Mouse (Mus musculus) embryonic fibroblast, embryonic 13.5 days (primary cell): ENCODE measurements around the gene Ccdc85b. TPM values are rescaled to one million over a fixed set of nuclear protein-coding genes. Genes with fewer than 3 reads are reported as not detected.
"Not testable (repeated sequence)": the region's sequence is repeated elsewhere in the genome, so short reads cannot be mapped to it uniquely, and the experiment has no call there.

Experiments
- H3K27ac ChIP-seq: 2 replicates; pipeline ENCODE4 v1.5.1; 2012; ENCODE audit warnings: low read length, control low read depth, inconsistent platforms; ENCODE audit not compliant: insufficient read depth
- H3K4me1 ChIP-seq: 2 replicates; pipeline ENCODE4 v1.6.1; 2011; ENCODE audit warnings: low read length; ENCODE audit not compliant: control insufficient read depth, insufficient read depth
- H3K4me3 ChIP-seq: 2 replicates; pipeline ENCODE4 v1.5.1; 2011; ENCODE audit warnings: mild to moderate bottlenecking, control low read depth, low read length; ENCODE audit not compliant: insufficient read depth
- CTCF ChIP-seq: IDR thresholded peaks from 2 replicates; pipeline ENCODE4 v1.5.1; 2011; ENCODE audit warnings: mild to moderate bottlenecking, control low read depth, low read length, moderate library complexity, borderline replicate concordance; ENCODE audit not compliant: insufficient read depth
- POLR2A ChIP-seq: IDR thresholded peaks from 2 replicates; pipeline ENCODE4 v1.6.1; 2011; ENCODE audit warnings: low read depth, mild to moderate bottlenecking, control low read depth, low read length, moderate library complexity
- polyA plus RNA-seq: library from polyadenylated mRNA; stranded (reverse); fragments of >200 nt; gene quantifications from 2 replicates; pipeline ENCODE4 v1.2.4, GENCODE M21; 2011; ENCODE audit warnings: low read depth; ENCODE audit not compliant: missing spikeins, insufficient read length

The Ccdc85b gene
- polyA plus RNA-seq, 1 experiment: 3.0 TPM

DNA sequence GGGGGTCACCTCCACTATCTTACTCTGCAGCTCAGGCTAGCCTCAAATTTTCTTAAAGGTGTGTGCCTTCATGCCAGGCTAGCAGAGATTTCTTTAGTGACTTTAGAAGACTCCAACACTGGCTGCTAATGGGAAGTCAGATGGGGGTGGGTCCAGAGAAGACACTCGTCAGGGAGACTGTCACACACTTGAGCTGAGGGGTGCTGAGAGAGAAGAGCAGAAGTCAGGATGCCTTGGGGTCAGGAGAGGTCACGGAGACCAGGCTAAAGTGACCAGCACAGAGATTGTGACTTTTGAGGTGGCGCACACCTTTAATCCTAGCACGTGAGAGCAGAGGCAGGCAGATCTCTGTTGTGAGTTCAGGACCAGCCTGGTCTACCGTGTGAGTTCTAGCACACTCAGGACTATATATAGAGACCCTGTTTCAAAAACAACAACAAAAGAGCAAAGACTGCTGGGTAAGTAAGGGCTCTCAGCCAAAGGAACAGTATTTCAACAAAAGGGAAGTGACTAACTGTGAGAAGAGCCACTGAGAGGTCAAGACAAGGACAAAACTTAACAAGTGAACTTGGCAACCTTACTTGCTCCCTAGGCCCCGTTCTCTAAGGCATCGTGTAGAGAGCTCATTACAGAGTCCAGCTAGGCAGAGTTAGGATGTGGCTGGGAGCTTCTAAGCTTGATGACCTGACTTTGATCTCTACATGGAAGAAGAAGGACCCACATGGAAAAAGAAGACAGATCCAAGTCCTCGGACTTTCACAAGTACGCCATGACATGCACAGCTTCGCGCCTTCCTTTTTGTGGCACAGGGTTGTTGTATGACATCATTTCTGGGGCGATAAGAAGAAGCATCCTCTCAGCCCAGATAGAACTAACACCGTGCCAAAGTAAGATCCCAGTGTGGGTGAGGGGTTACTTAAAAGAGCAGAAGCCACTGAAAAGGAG is 49.4 kb downstream of the Ccdc85b start:
- H3K27ac ChIP-seq: no peak overlapping the region
- TF ChIP-seq CTCF: no peak
- no peak overlapping the region for H3K4me3 ChIP-seq
- H3K4me1 ChIP-seq: peaks cover 4% of the 10 kb centered on the region; the same call in 1 of the 2 replicates

DNA sequence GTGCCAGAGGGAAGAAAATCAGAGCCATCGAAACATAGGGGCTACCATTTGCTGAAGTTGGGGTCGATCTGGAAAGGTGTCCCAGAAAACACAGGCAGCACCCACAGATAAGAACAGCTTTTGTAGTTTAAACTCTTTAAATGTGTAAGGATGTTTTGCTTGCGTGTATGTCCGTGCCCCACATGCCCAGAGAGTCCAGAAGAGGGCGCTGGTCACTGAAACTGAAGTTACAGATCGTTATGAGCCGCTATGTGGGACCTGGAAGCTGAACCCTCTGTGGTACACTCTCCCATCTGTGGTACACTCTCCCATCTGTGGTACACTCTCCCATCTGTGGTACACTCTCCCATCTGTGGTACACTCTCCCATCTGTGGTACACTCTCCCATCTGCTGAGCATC is 50.6 kb downstream of the Ccdc85b start:
- Histone ChIP-seq H3K27ac (peak overlapping the region; percentile 66), H3K4me3 (peak overlapping the region; percentile 65), H3K4me1 (peaks cover 4% of the 10 kb centered on the region; the same call in 1 of the 2 replicates)
- no peak for TF ChIP-seq POLR2A
- TF ChIP-seq CTCF: peak; percentile 57; the same call in 1 of the 2 replicates

DNA sequence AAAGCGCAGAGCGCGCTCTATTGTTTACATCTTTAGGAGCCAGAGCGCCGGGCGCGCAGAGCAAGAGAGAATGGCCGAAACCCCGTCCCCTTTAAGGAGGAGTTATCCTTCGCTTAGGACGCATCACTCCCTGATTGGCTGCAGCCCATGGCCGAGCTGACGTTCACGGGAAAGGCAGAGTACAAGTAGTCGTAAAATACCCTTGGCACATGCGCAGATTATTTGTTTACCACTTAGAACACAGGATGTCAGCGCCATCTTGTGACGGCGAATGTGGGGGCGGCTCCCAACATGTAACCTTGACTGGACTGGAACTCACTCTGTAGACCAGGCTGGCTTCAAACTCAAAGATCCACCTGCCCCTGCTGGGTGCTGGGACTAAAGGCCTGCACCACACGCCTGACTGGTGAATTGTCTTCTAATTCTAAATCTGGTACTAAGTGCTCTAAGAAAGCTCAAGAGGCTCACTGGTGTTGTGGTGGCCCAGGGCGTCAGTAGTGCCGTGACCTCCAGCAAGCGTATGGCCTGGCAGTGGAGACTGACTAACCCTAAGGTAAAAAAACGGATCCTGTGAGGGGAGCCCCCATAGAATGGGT is 51.1 kb downstream of the Ccdc85b start:
- Histone ChIP-seq H3K27ac (peak overlapping the region; percentile 66), H3K4me3 (peak overlapping the region; percentile 65)
- peak; percentile 46; the same call in 1 of the 2 replicates for TF ChIP-seq POLR2A
- H3K4me1 ChIP-seq: not testable (repeated sequence)

DNA sequence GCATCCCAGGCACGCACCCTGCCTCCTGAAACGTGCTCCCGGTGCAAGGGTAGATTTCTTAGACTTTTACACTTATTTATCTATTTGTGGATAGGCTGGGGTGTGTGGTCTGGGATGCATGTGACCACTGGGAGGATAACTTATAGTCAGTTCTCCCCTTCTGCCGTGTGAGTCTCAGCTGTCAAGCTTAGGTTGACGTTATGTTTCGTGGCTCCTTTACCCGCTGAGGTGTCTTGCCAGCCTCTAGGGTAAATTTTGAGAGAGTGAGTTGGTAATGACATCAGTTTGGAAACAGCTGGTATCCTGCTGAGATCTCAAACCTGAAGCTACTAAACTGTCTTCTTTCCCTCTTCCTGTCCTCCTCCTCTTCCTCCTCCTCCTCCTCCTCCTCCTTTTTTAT is 51.8 kb downstream of the Ccdc85b start:
- H3K4me3 ChIP-seq: peak overlapping the region; percentile 40
- H3K4me1 ChIP-seq: peaks cover 4% of the 10 kb centered on the region; the same call in 1 of the 2 replicates
- H3K27ac ChIP-seq: no peak overlapping the region
- no peak for TF ChIP-seq POLR2A
- no peak for TF ChIP-seq CTCF

Other genes with a start within 250 kb of the Ccdc85b start
- 23.3 and 23.5 TPM in 2 replicates for gene Pacs1, start 184.8 kb downstream of the Ccdc85b start, polyA plus RNA-seq
- gene Sf3b2, start 162.4 kb downstream of the Ccdc85b start, polyA plus RNA-seq: 126 and 140 TPM in 2 replicates
- gene Gal3st3, start 159.6 kb downstream of the Ccdc85b start, polyA plus RNA-seq: 0.20 and 0.35 TPM in 2 replicates
- gene Catsper1, start 122.2 kb downstream of the Ccdc85b start, polyA plus RNA-seq: not detected in 2 replicates
- gene Cst6, start 108.3 kb downstream of the Ccdc85b start, polyA plus RNA-seq: 2.6 and 7.3 TPM in 2 replicates
- gene Eif1ad, start 91.2 kb downstream of the Ccdc85b start, polyA plus RNA-seq: 19.5 and 26.6 TPM in 2 replicates
- gene Banf1, start 90.7 kb downstream of the Ccdc85b start, polyA plus RNA-seq: 149 and 154 TPM in 2 replicates
- 34.7 and 35.3 TPM in 2 replicates for gene Sart1, start 69.2 kb downstream of the Ccdc85b start, polyA plus RNA-seq
- gene Tsga10ip, start 55.4 kb downstream of the Ccdc85b start, polyA plus RNA-seq: not detected in 2 replicates
- gene Drap1, start 32.9 kb downstream of the Ccdc85b start, polyA plus RNA-seq: 152 and 169 TPM in 2 replicates
- 47.2 and 48.3 TPM in 2 replicates for gene AI837181, start 32.8 kb downstream of the Ccdc85b start, polyA plus RNA-seq
- gene Fosl1, start 10.3 kb downstream of the Ccdc85b start, polyA plus RNA-seq: 13.4 and 35.0 TPM in 2 replicates
- 53.1 and 66.3 TPM in 2 replicates for gene Fibp, start 2.7 kb upstream of the Ccdc85b start, polyA plus RNA-seq
- 0.76 and 1.0 TPM in 2 replicates for gene Ctsw, start 10.6 kb upstream of the Ccdc85b start, polyA plus RNA-seq
- gene Efemp2, start 16.1 kb upstream of the Ccdc85b start, polyA plus RNA-seq: 368 and 420 TPM in 2 replicates
- gene Mus81, start 30.5 kb upstream of the Ccdc85b start, polyA plus RNA-seq: 21.8 and 27.1 TPM in 2 replicates
- 1,890 and 1,995 TPM in 2 replicates for gene Cfl1, start 32.6 kb upstream of the Ccdc85b start, polyA plus RNA-seq
- 0.97 and 1.4 TPM in 2 replicates for gene 1700020D05Rik, start 45.9 kb upstream of the Ccdc85b start, polyA plus RNA-seq
- 8.7 and 18.4 TPM in 2 replicates for gene Snx32, start 52.6 kb upstream of the Ccdc85b start, polyA plus RNA-seq
- gene Ovol1, start 102.8 kb upstream of the Ccdc85b start, polyA plus RNA-seq: not detected in 2 replicates
- gene Ap5b1, start 110.1 kb upstream of the Ccdc85b start, polyA plus RNA-seq: 3.1 and 3.2 TPM in 2 replicates
- 36.9 and 38.5 TPM in 2 replicates for gene Rnaseh2c, start 144.0 kb upstream of the Ccdc85b start, polyA plus RNA-seq
- gene Kat5, start 152.3 kb upstream of the Ccdc85b start, polyA plus RNA-seq: 41.4 and 46.4 TPM in 2 replicates
- gene Rela, start 179.6 kb upstream of the Ccdc85b start, polyA plus RNA-seq: 53.6 and 62.3 TPM in 2 replicates
- 16.7 and 19.1 TPM in 2 replicates for gene Sipa1, start 205.8 kb upstream of the Ccdc85b start, polyA plus RNA-seq
- gene Map3k11, start 230.8 kb upstream of the Ccdc85b start, polyA plus RNA-seq: 9.3 and 14.2 TPM in 2 replicates
- 43.0 and 48.4 TPM in 2 replicates for gene Pcnx3, start 231.0 kb upstream of the Ccdc85b start, polyA plus RNA-seq
- not detected in 2 replicates for gene Kcnk7, start 246.5 kb upstream of the Ccdc85b start, polyA plus RNA-seq